Mouse (Mus musculus): Measurements from ENCODE around the gene March10. TPM values are rescaled to one million over a fixed set of nuclear protein-coding genes. Genes with fewer than 3 reads are reported as not detected.
A peak's percentile ranks its signal among the peaks of the same experiment; 100 is the strongest.

The March10 gene
- polyA plus RNA-seq, 1 experiment from 2014 or later = 0.38 TPM

DNA sequence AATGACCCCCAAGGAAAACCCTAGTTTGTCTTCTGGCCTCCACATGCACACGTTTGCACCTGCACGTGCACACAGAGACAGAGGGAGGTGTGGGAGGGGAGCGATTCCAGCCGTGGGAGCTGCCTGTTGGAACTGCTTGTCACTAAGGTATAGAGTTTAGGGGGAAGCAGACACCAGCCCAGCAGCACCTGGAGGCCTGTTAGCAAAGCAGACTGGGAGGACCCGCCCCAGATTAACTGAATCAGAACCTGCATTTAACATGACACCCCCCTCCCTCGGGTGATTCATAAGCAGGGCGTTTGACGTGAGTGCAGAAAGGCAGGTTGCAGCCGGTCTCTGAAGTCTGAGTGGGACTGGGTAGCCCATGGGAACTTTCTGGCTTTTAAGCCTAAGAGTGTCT lies 126.6 kb downstream of the March10 start:
- whole genome bisulfite sequencing = 52% methylated on average over 9 of the region's 9 CpGs
- H3K4me2 ChIP-seq (ENCODE audit: low read depth, low read length) = no peak overlapping the region
- peaks cover 21% of the 10 kb centered on the region for H3K4me1 ChIP-seq (replicated peaks; ENCODE audit: control insufficient read depth, insufficient read depth, low read length)
- ATAC-seq (ENCODE audit: low read depth) = no peak
- H3K36me3 ChIP-seq (ENCODE audit: control insufficient read depth, insufficient read depth, low read length) = peaks cover 13% of the 10 kb centered on the region
- no peak overlapping the region for H3K4me3 ChIP-seq (ENCODE audit: low read length)
- no peak overlapping the region for H3K9ac ChIP-seq (ENCODE audit: low read length)
- no peak overlapping the region for H3K27ac ChIP-seq (ENCODE audit: low read length)
- H3K9me3 ChIP-seq (ENCODE audit: control insufficient read depth, low read length) = no peaks in the 10 kb centered on the region
- no peaks in the 10 kb centered on the region for H3K27me3 ChIP-seq (ENCODE audit: control insufficient read depth, insufficient read depth, low read depth, low read length)

DNA sequence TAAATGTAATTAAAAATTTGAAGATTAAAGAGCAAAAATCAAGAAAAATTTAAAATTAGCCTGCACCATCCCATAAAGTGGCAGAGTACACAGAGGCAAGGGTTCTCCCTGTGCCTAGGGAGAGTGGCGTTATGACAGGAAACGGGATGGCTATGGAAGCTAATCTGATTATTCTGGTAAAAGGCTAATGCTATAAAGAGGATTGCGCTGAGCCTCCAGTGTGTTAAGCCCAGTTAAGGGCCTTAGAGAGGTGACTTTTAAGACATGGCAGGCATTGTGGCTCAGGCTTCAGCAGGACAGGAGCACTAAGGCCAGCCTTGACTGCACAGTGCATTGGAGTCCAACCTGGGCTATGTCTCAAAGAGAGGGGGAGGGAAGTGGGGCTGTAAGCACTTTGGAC lies 129.4 kb downstream of the March10 start:
- Histone ChIP-seq H3K4me2 (ENCODE audit: low read depth, low read length) (no peak overlapping the region), H3K9me3 (ENCODE audit: control insufficient read depth, low read length) (no peaks in the 10 kb centered on the region), H3K4me3 (ENCODE audit: low read length) (no peak overlapping the region), H3K36me3 (ENCODE audit: control insufficient read depth, insufficient read depth, low read length) (peaks cover 13% of the 10 kb centered on the region), H3K4me1 (replicated peaks; ENCODE audit: control insufficient read depth, insufficient read depth, low read length) (peaks cover 12% of the 10 kb centered on the region), H3K9ac (ENCODE audit: low read length) (no peak overlapping the region), H3K27ac (ENCODE audit: low read length) (no peak overlapping the region), H3K27me3 (ENCODE audit: control insufficient read depth, insufficient read depth, low read depth, low read length) (no peaks in the 10 kb centered on the region)
- 85% methylated on average over 3 of the region's 3 CpGs for WGBS
- no peak for ATAC-seq (ENCODE audit: low read depth)

DNA sequence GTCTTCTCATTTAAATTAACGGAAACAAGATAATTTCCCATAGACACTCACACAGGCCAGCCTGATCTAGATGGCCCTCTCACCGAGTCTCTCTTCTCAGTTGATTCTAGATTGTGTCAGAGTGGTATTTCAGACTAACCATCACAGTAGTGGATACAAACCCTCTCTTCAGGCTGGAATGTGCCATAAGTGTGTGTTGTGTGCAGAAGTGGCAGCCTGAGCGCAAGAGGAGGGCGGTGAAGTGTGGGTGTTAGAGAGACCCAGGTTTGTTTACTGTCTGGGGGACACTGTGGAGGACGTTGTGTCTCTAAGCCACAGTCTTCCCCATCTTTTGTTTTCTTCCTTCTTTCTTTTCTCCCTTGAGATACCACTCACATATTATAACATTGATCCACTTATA lies 133.0 kb downstream of the March10 start:
- ATAC-seq (ENCODE audit: low read depth) = peak; percentile 60
- WGBS = 46% methylated on average over 5 of the region's 5 CpGs

DNA sequence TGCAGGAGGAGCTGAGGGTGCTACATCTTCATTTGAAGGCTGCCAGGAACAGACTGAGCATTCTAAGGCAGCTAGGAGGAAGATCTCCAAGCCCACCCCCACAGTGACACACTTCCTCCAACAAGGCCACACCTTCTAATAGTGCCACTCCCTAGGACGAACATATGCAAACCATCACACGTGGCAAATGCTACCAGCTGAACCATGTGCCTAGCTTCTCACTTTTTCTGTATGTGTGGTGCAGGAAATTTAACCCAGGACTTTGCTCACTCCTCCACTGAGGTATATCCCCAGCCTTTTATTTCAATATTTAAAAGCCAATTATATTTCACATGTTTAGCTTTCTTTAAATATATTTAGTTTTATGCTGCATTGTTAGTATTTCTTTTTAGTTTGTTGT lies 135.4 kb downstream of the March10 start:
- no peaks in the 10 kb centered on the region for H3K27me3 ChIP-seq (ENCODE audit: control insufficient read depth, insufficient read depth, low read depth, low read length)
- peaks cover 6% of the 10 kb centered on the region; the same call in 1 of the 2 replicates for H3K4me1 ChIP-seq (replicated peaks; ENCODE audit: control insufficient read depth, insufficient read depth, low read length)
- no peak overlapping the region for H3K9ac ChIP-seq (ENCODE audit: low read length)
- WGBS = 62% methylated on average over 2 of the region's 2 CpGs
- ATAC-seq (ENCODE audit: low read depth) = no peak
- no peaks in the 10 kb centered on the region for H3K9me3 ChIP-seq (ENCODE audit: control insufficient read depth, low read length)
- H3K4me2 ChIP-seq (ENCODE audit: low read depth, low read length) = no peak overlapping the region
- H3K36me3 ChIP-seq (ENCODE audit: control insufficient read depth, insufficient read depth, low read length) = peaks cover 12% of the 10 kb centered on the region
- no peak overlapping the region for H3K27ac ChIP-seq (ENCODE audit: low read length)
- H3K4me3 ChIP-seq (ENCODE audit: low read length) = no peak overlapping the region

More for the DNA sequence above, 133.0 kb downstream of the March10 start:
- H3K4me1 ChIP-seq (replicated peaks; ENCODE audit: control insufficient read depth, insufficient read depth, low read length) = peaks cover 6% of the 10 kb centered on the region; the same call in 1 of the 2 replicates
- H3K36me3 ChIP-seq (ENCODE audit: control insufficient read depth, insufficient read depth, low read length) = peaks cover 13% of the 10 kb centered on the region
- H3K9me3 ChIP-seq (ENCODE audit: control insufficient read depth, low read length) = no peaks in the 10 kb centered on the region
- no peak overlapping the region for H3K4me2 ChIP-seq (ENCODE audit: low read depth, low read length)
- no peak overlapping the region for H3K4me3 ChIP-seq (ENCODE audit: low read length)
- no peak overlapping the region for H3K9ac ChIP-seq (ENCODE audit: low read length)
- H3K27me3 ChIP-seq (ENCODE audit: control insufficient read depth, insufficient read depth, low read depth, low read length) = no peaks in the 10 kb centered on the region
- H3K27ac ChIP-seq (ENCODE audit: low read length) = peak overlapping the region; percentile 45

- H3K9me3 ChIP-seq (ENCODE audit: control insufficient read depth, low read length) = no peaks in the 10 kb centered on the region
- no peak overlapping the region for H3K9ac ChIP-seq (ENCODE audit: low read length)
- H3K4me3 ChIP-seq (ENCODE audit: low read length) = no peak overlapping the region
- no peak overlapping the region for H3K27ac ChIP-seq (ENCODE audit: low read length)
- H3K4me1 ChIP-seq (replicated peaks; ENCODE audit: control insufficient read depth, insufficient read depth, low read length) = peaks cover 29% of the 10 kb centered on the region
- H3K36me3 ChIP-seq (ENCODE audit: control insufficient read depth, insufficient read depth, low read length) = peaks cover 4% of the 10 kb centered on the region; the same call in 1 of the 2 replicates
- ATAC-seq (ENCODE audit: low read depth) = no peak
- no peaks in the 10 kb centered on the region for H3K27me3 ChIP-seq (ENCODE audit: control insufficient read depth, insufficient read depth, low read depth, low read length)
- WGBS = 90% methylated on average over 6 of the region's 6 CpGs
- no peak overlapping the region for H3K4me2 ChIP-seq (ENCODE audit: low read depth, low read length)
Observed at GRCm38 (mm10) chr11:105317769-105318168, 138.8 kb downstream of the March10 start.

DNA sequence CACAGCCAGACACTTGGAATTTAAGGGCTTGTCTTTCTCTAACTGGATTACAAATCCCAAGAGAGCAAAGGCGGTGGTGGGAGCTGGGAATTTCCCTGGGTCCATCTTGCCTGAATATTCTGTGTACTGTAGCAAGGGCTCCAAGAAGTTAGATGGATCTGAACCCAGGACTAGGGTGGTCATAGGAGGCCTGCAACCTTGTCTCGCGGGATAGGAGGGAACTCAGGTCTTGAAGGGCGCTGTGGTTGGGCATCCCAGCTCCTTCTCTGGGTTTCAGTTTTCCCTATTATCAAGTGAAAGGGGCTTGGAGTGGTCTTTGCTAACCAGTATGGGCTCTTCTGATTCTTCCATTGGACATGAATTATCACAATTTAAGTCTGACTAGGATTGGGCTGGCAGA lies 140.4 kb downstream of the March10 start:
- H3K4me2 ChIP-seq (ENCODE audit: low read depth, low read length) = no peak overlapping the region
- WGBS = 96% methylated on average over 4 of the region's 4 CpGs
- H3K4me1 ChIP-seq (replicated peaks; ENCODE audit: control insufficient read depth, insufficient read depth, low read length) = peaks cover 46% of the 10 kb centered on the region
- H3K36me3 ChIP-seq (ENCODE audit: control insufficient read depth, insufficient read depth, low read length) = peaks cover 4% of the 10 kb centered on the region; the same call in 1 of the 2 replicates
- no peak overlapping the region for H3K9ac ChIP-seq (ENCODE audit: low read length)
- H3K4me3 ChIP-seq (ENCODE audit: low read length) = no peak overlapping the region
- no peaks in the 10 kb centered on the region for H3K9me3 ChIP-seq (ENCODE audit: control insufficient read depth, low read length)
- ATAC-seq (ENCODE audit: low read depth) = no peak
- H3K27me3 ChIP-seq (ENCODE audit: control insufficient read depth, insufficient read depth, low read depth, low read length) = no peaks in the 10 kb centered on the region
- H3K27ac ChIP-seq (ENCODE audit: low read length) = no peak overlapping the region

DNA sequence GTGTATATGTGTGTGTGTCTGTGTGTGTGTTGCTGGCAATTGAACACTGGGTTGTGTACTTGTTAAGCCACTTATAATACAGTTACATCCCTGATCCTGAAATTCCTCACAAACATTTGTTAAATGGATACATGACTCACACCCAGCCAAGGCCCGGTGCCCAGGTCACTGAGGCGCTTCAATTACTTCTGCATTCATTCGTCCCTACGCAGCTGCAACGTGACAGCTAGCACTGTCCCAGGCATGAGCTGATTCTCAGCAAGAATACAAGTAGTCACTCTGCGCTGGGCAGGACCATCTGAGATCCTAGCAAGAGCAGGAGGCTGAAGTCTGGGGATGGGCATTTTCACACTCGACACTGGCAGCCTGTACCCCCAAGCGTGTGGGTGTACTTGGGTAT lies 141.2 kb downstream of the March10 start:
- WGBS = 73% methylated on average over 8 of the region's 8 CpGs
- H3K4me1 ChIP-seq (replicated peaks; ENCODE audit: control insufficient read depth, insufficient read depth, low read length) = peaks cover 52% of the 10 kb centered on the region
- no peak overlapping the region for H3K9ac ChIP-seq (ENCODE audit: low read length)
- no peaks in the 10 kb centered on the region for H3K27me3 ChIP-seq (ENCODE audit: control insufficient read depth, insufficient read depth, low read depth, low read length)
- no peak overlapping the region for H3K4me2 ChIP-seq (ENCODE audit: low read depth, low read length)
- H3K9me3 ChIP-seq (ENCODE audit: control insufficient read depth, low read length) = no peaks in the 10 kb centered on the region
- H3K4me3 ChIP-seq (ENCODE audit: low read length) = no peak overlapping the region
- no peak for ATAC-seq (ENCODE audit: low read depth)
- peaks cover 4% of the 10 kb centered on the region; the same call in 1 of the 2 replicates for H3K36me3 ChIP-seq (ENCODE audit: control insufficient read depth, insufficient read depth, low read length)
- H3K27ac ChIP-seq (ENCODE audit: low read length) = 0 out of 2 replicates have a peak overlapping the region, but pooled peaks have one; percentile 40

DNA sequence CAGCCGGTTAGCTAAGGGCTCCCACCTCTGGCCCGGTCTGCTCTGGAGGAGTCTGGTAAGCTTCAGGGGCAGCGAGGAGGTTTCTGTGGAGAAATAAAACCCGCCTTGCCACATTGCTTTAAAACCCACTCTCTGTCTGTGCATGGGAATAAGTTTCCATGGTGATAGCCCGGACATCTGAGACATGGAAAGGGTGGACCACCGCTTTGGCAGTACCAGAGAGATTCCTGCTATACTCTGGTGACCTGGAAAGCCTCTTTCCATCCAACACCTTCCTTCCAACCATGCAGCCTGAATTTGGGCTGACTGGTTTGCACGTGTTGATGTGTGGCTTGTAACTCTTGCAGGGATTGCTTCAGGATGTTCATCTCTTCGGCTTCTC lies 142.9 kb downstream of the March10 start:
- Histone ChIP-seq H3K27me3 (ENCODE audit: control insufficient read depth, insufficient read depth, low read depth, low read length) (no peaks in the 10 kb centered on the region), H3K27ac (ENCODE audit: low read length) (peak overlapping the region; percentile 80), H3K9me3 (ENCODE audit: control insufficient read depth, low read length) (no peaks in the 10 kb centered on the region), H3K4me1 (replicated peaks; ENCODE audit: control insufficient read depth, insufficient read depth, low read length) (peaks cover 63% of the 10 kb centered on the region), H3K36me3 (ENCODE audit: control insufficient read depth, insufficient read depth, low read length) (no peaks in the 10 kb centered on the region), H3K4me2 (ENCODE audit: low read depth, low read length) (no peak overlapping the region), H3K4me3 (ENCODE audit: low read length) (no peak overlapping the region), H3K9ac (ENCODE audit: low read length) (0 out of 2 replicates have a peak overlapping the region, but pooled peaks have one; percentile 3)
- ATAC-seq (ENCODE audit: low read depth) = no peak
- 42% methylated on average over 8 of the region's 8 CpGs for WGBS

DNA sequence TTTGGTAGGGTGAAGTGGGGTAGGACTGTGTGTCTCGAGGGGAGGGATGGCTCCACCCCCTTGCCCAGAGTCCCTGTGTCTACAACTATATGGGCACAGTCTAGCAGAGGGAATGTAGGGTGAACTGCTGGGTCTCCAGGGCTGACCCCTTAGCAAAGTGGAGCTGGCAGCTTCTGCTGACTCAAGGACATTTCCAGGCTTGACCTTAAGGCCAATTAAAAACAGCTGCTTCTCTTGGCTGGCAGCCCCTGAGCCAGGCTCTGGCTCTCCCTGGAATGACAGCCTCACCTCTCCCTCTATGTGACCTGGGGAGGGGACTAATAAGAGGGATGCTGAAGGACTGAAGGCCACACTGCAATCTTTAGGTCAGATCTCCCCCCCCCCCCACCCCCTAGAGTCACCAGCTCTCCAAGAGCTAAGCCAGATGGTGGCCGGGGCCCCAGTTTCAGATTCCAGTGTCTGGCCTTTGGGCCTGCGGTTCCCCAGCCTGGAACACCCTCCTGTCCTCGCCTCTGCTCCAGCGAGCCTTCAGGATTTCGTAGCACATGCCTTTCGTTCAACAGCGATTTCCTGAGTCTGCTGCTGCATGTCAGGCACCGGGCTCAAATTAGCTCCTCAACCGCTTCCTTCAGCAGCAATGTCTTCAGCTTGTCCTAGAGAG lies 143.4 kb downstream of the March10 start:
- ATAC-seq (ENCODE audit: low read depth) = peak; percentile 44
- peak overlapping the region; percentile 80 for H3K27ac ChIP-seq (ENCODE audit: low read length)
- no peaks in the 10 kb centered on the region for H3K9me3 ChIP-seq (ENCODE audit: control insufficient read depth, low read length)
- 14% methylated on average over 10 of the region's 10 CpGs for WGBS
- H3K27me3 ChIP-seq (ENCODE audit: control insufficient read depth, insufficient read depth, low read depth, low read length) = no peaks in the 10 kb centered on the region
- no peak overlapping the region for H3K4me2 ChIP-seq (ENCODE audit: low read depth, low read length)
- peaks cover 64% of the 10 kb centered on the region for H3K4me1 ChIP-seq (replicated peaks; ENCODE audit: control insufficient read depth, insufficient read depth, low read length)
- 0 out of 2 replicates have a peak overlapping the region, but pooled peaks have one; percentile 3 for H3K9ac ChIP-seq (ENCODE audit: low read length)
- H3K36me3 ChIP-seq (ENCODE audit: control insufficient read depth, insufficient read depth, low read length) = no peaks in the 10 kb centered on the region
- H3K4me3 ChIP-seq (ENCODE audit: low read length) = no peak overlapping the region
